Mouse (Mus musculus): ENCODE data around the gene Esrrg. TPM values are rescaled to one million over a fixed set of nuclear protein-coding genes. Genes with fewer than 3 reads are reported as not detected.

Gene Esrrg
- total and polyA plus RNA-seq, 2 experiments = 1.1 to 4.2 TPM

DNA sequence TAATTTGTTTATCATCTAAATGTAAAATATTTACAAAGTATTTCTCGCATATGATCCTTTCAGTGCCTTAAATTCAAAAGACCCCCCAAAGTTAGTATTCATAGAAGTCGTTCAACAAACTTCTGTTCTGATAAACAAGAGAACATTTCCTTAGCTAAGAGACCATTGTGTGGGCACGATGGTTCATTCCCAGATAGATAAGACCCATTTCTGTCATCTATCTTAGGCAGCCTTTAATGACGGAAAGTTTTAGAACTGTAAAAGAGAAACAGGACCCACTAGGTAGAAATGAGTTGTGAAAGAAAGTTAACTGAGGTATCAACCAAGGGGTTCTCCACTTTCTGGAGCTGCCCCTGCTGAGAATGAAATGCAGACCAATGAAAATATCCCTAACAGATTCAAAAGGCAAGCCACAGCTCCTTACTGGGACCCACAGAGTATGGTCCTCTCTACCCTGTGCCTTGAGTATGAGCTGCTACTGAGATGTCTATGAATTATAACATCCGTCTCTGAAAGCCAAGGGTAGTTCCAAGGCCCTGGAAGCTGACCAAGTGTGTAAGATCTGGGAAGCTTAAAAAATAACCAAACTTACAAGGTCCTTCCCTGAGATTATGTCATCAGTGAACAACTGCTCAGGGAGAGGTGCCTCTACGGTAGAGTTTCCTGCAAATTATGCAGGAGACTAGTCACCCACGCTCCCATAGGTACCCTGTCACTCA lies 548.8 kb downstream of the Esrrg start:
- 86% methylated on average over 7 of the region's 7 CpGs for WGBS
- H3K9ac ChIP-seq (ENCODE audit: low read depth, low read length) = no peak overlapping the region
- DNase-seq (ENCODE audit: extremely low read depth, low read depth, low spot score) = no peak
- no peak overlapping the region for H3K4me3 ChIP-seq (ENCODE audit: insufficient read depth, low read depth, low read length)
- no peaks in the 10 kb centered on the region for H3K79me2 ChIP-seq (ENCODE audit: control insufficient read depth, insufficient read depth, low read length)
- H3K4me1 ChIP-seq (ENCODE audit: control insufficient read depth, insufficient read depth, low read length) = no peaks in the 10 kb centered on the region
- H3K27ac ChIP-seq (replicated peaks; ENCODE audit: insufficient read depth, low read depth, low read length) = no peak overlapping the region
- no peaks in the 10 kb centered on the region for H3K27me3 ChIP-seq (ENCODE audit: control insufficient read depth, insufficient read depth, low read length)
- no peaks in the 10 kb centered on the region for H3K36me3 ChIP-seq (ENCODE audit: control insufficient read depth, insufficient read depth, low read length)
- TF ChIP-seq CTCF (IDR thresholded peaks at IDR 0.05; ENCODE audit: low read depth, low read length) (no peak), POLR2A (IDR thresholded peaks at IDR 0.05; ENCODE audit: extremely low read depth, insufficient read depth, low read length) (no peak)

GRCm38 (mm10) chr1:188158675-188159074 lies 550.1 kb downstream of the Esrrg start:
- WGBS = 93% methylated on average over 1 of the region's 1 CpGs

DNA sequence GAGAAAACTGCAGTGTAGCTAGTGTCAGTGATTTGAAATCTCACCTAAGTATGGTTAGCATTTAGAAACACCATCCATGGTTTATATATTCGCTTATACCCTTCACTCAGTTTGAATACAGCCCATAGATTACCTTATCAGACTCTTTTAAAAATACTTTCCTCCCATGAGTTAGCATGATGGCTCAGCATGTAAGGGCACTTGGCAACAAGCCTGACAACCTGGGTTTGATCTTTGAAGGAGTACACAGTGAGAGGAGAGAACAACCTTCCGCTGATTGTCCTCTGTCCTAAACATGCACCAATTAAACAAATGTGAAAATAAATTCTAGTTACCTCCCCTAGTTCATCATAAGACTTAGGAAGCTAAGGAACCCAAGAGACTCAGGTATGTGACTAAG lies 550.5 kb downstream of the Esrrg start:
- Histone ChIP-seq H3K27ac (replicated peaks; ENCODE audit: insufficient read depth, low read depth, low read length) (no peak overlapping the region), H3K79me2 (ENCODE audit: control insufficient read depth, insufficient read depth, low read length) (no peaks in the 10 kb centered on the region), H3K4me1 (ENCODE audit: control insufficient read depth, insufficient read depth, low read length) (no peaks in the 10 kb centered on the region), H3K4me3 (ENCODE audit: insufficient read depth, low read depth, low read length) (no peak overlapping the region), H3K9ac (ENCODE audit: low read depth, low read length) (no peak overlapping the region), H3K27me3 (ENCODE audit: control insufficient read depth, insufficient read depth, low read length) (no peaks in the 10 kb centered on the region), H3K36me3 (ENCODE audit: control insufficient read depth, insufficient read depth, low read length) (no peaks in the 10 kb centered on the region)
- WGBS = 90% methylated on average over 2 of the region's 2 CpGs
- no peak for DNase-seq (ENCODE audit: extremely low read depth, low read depth, low spot score)
- no peak for TF ChIP-seq POLR2A (IDR thresholded peaks at IDR 0.05; ENCODE audit: extremely low read depth, insufficient read depth, low read length)
- TF ChIP-seq CTCF (IDR thresholded peaks at IDR 0.05; ENCODE audit: low read depth, low read length) = no peak

More at GRCm38 (mm10) chr1:188158675-188159074, 550.1 kb downstream of the Esrrg start:
- H3K79me2 ChIP-seq (ENCODE audit: control insufficient read depth, insufficient read depth, low read length) = no peaks in the 10 kb centered on the region
- H3K36me3 ChIP-seq (ENCODE audit: control insufficient read depth, insufficient read depth, low read length) = no peaks in the 10 kb centered on the region
- TF ChIP-seq POLR2A (IDR thresholded peaks at IDR 0.05; ENCODE audit: extremely low read depth, insufficient read depth, low read length) = no peak
- no peak for TF ChIP-seq CTCF (IDR thresholded peaks at IDR 0.05; ENCODE audit: low read depth, low read length)
- DNase-seq (ENCODE audit: extremely low read depth, low read depth, low spot score) = no peak
- H3K9ac ChIP-seq (ENCODE audit: low read depth, low read length) = no peak overlapping the region
- H3K27me3 ChIP-seq (ENCODE audit: control insufficient read depth, insufficient read depth, low read length) = no peaks in the 10 kb centered on the region
- H3K4me3 ChIP-seq (ENCODE audit: insufficient read depth, low read depth, low read length) = no peak overlapping the region
- H3K27ac ChIP-seq (replicated peaks; ENCODE audit: insufficient read depth, low read depth, low read length) = no peak overlapping the region
- H3K4me1 ChIP-seq (ENCODE audit: control insufficient read depth, insufficient read depth, low read length) = no peaks in the 10 kb centered on the region

DNA sequence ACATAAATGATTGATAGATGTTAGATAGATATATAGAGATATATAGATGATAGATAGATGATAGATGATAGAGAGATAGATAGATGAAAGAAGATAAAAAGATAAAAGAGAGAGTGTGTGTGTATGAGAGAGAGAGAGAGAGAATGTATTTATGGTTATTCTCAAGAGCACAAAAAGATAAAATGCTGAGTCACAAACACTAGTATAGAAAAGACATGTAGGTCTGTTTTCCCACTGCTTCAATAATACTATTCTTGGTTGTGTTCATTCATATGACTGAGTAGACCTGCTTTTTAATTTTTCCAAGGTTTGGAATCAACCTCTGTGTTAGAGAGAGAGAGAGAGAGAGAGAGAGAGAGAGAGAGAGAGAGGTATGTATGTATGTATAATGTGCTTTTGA lies 554.5 kb downstream of the Esrrg start:
- no peaks in the 10 kb centered on the region for H3K4me1 ChIP-seq (ENCODE audit: control insufficient read depth, insufficient read depth, low read length)
- H3K4me3 ChIP-seq (ENCODE audit: insufficient read depth, low read depth, low read length) = no peak overlapping the region
- no peak overlapping the region for H3K27ac ChIP-seq (replicated peaks; ENCODE audit: insufficient read depth, low read depth, low read length)
- H3K27me3 ChIP-seq (ENCODE audit: control insufficient read depth, insufficient read depth, low read length) = no peaks in the 10 kb centered on the region
- TF ChIP-seq CTCF (IDR thresholded peaks at IDR 0.05; ENCODE audit: low read depth, low read length) = no peak
- no peak for TF ChIP-seq POLR2A (IDR thresholded peaks at IDR 0.05; ENCODE audit: extremely low read depth, insufficient read depth, low read length)
- no peak overlapping the region for H3K9ac ChIP-seq (ENCODE audit: low read depth, low read length)
- no peaks in the 10 kb centered on the region for H3K79me2 ChIP-seq (ENCODE audit: control insufficient read depth, insufficient read depth, low read length)
- DNase-seq (ENCODE audit: extremely low read depth, low read depth, low spot score) = no peak
- H3K36me3 ChIP-seq (ENCODE audit: control insufficient read depth, insufficient read depth, low read length) = no peaks in the 10 kb centered on the region

DNA sequence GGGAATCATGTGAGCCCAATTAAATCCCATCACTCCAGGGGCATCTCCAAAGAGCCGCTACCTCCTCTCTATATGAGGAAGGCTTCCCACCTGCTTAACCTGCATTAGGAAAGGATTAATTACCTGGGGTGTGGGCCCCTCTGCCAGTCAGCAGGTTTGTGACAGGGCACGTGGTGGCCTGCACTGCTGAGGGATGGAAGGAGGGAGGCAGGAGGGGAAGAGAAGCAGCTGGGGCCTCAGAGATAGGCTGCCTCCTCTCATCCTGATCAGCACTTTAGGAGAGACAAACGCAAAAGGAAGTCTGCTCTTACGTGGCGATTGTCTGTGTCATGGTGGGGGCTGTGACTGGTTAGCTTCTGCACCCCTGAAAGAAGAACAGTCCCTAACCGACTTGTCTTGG lies 555.7 kb downstream of the Esrrg start:
- no peak overlapping the region for H3K9ac ChIP-seq (ENCODE audit: low read depth, low read length)
- no peak for DNase-seq (ENCODE audit: extremely low read depth, low read depth, low spot score)
- no peaks in the 10 kb centered on the region for H3K36me3 ChIP-seq (ENCODE audit: control insufficient read depth, insufficient read depth, low read length)
- H3K4me3 ChIP-seq (ENCODE audit: insufficient read depth, low read depth, low read length) = no peak overlapping the region
- H3K79me2 ChIP-seq (ENCODE audit: control insufficient read depth, insufficient read depth, low read length) = no peaks in the 10 kb centered on the region
- no peaks in the 10 kb centered on the region for H3K4me1 ChIP-seq (ENCODE audit: control insufficient read depth, insufficient read depth, low read length)
- no peak overlapping the region for H3K27ac ChIP-seq (replicated peaks; ENCODE audit: insufficient read depth, low read depth, low read length)
- TF ChIP-seq POLR2A (IDR thresholded peaks at IDR 0.05; ENCODE audit: extremely low read depth, insufficient read depth, low read length) (no peak), CTCF (IDR thresholded peaks at IDR 0.05; ENCODE audit: low read depth, low read length) (no peak)
- WGBS = 68% methylated on average over 6 of the region's 6 CpGs
- H3K27me3 ChIP-seq (ENCODE audit: control insufficient read depth, insufficient read depth, low read length) = no peaks in the 10 kb centered on the region

- no peaks in the 10 kb centered on the region for H3K27me3 ChIP-seq (ENCODE audit: control insufficient read depth, insufficient read depth, low read length)
- 31% methylated on average over 1 of the region's 1 CpGs for WGBS
- H3K4me1 ChIP-seq (ENCODE audit: control insufficient read depth, insufficient read depth, low read length) = no peaks in the 10 kb centered on the region
- H3K36me3 ChIP-seq (ENCODE audit: control insufficient read depth, insufficient read depth, low read length) = no peaks in the 10 kb centered on the region
- H3K9ac ChIP-seq (ENCODE audit: low read depth, low read length) = no peak overlapping the region
- TF ChIP-seq CTCF (IDR thresholded peaks at IDR 0.05; ENCODE audit: low read depth, low read length) (no peak), POLR2A (IDR thresholded peaks at IDR 0.05; ENCODE audit: extremely low read depth, insufficient read depth, low read length) (no peak)
- no peaks in the 10 kb centered on the region for H3K79me2 ChIP-seq (ENCODE audit: control insufficient read depth, insufficient read depth, low read length)
- H3K27ac ChIP-seq (replicated peaks; ENCODE audit: insufficient read depth, low read depth, low read length) = no peak overlapping the region
- no peak overlapping the region for H3K4me3 ChIP-seq (ENCODE audit: insufficient read depth, low read depth, low read length)
- DNase-seq (ENCODE audit: extremely low read depth, low read depth, low spot score) = no peak
Observed at GRCm38 (mm10) chr1:188173859-188174258, 565.3 kb downstream of the Esrrg start.

Data from liver, adult 2 months (tissue).